Mouse (Mus musculus) CH12.LX (cell line): ENCODE results near the gene Npas3. TPM values are rescaled to one million over a fixed set of nuclear protein-coding genes. Genes with fewer than 3 reads are reported as not detected.

Experiments
- DNase-seq: peaks from one replicate; pipeline ENCODE4 v3.0.0-alpha.2; 2013; ENCODE audit errors: extremely low read depth
- H3K27ac ChIP-seq: 2 replicates; pipeline ENCODE4 v1.5.1; 2012; ENCODE audit warnings: low read depth, mild to moderate bottlenecking, control low read depth, moderate library complexity; ENCODE audit not compliant: insufficient read depth
- H3K27me3 ChIP-seq: replicated peaks from 2 replicates; pipeline ENCODE3; 2012; ENCODE audit warnings: inconsistent platforms
- H3K36me3 ChIP-seq, 2 experiments: replicated peaks in 1 of 2; 2 replicates each; pipeline versions ENCODE3 to v1.6.1; 2012; ENCODE audit warnings: inconsistent platforms in 1 of 2, low read length in 1 of 2, mild to moderate bottlenecking in 1 of 2, mixed read lengths in 1 of 2, moderate library complexity in 1 of 2; ENCODE audit not compliant: control insufficient read depth in 1 of 2, insufficient read depth in 1 of 2
- H3K4me1 ChIP-seq, 2 experiments: 2 replicates each; pipeline ENCODE4 v1.6.1; 2012; ENCODE audit warnings: inconsistent platforms in 1 of 2, moderate library complexity in 1 of 2; ENCODE audit not compliant: insufficient read depth in 2 of 2, control insufficient read depth in 1 of 2
- H3K4me2 ChIP-seq: 2 replicates; pipeline ENCODE4 v1.6.1; 2012; ENCODE audit warnings: low read depth, mild to moderate bottlenecking, control low read depth; ENCODE audit not compliant: poor library complexity, insufficient read depth, severe bottlenecking
- H3K4me3 ChIP-seq, 3 experiments: fragments of 150-350 bp in 1 of 3; sonication (generic) in 1 of 3; replicated peaks in 1 of 3; 2 replicates each; pipeline versions ENCODE3 to v1.5.1; 2011 to 2012; ENCODE audit warnings: low read depth in 2 of 3, low read length in 2 of 3, mild to moderate bottlenecking in 2 of 3, moderate library complexity in 2 of 3, control low read depth in 1 of 3, improper control_type of control experiment in 1 of 3, inconsistent platforms in 1 of 3, mixed read lengths in 1 of 3; ENCODE audit not compliant: poor library complexity in 1 of 3
- H3K79me2 ChIP-seq: replicated peaks from 2 replicates; pipeline ENCODE4 v1.6.1; 2012; ENCODE audit warnings: mild to moderate bottlenecking, moderate library complexity; ENCODE audit not compliant: control insufficient read depth, poor library complexity, insufficient read depth, severe bottlenecking; ENCODE audit errors: extremely low read depth
- H3K9ac ChIP-seq: 2 replicates; pipeline ENCODE4 v1.6.1; 2012; ENCODE audit warnings: low read depth, mild to moderate bottlenecking, control low read depth, moderate library complexity; ENCODE audit not compliant: insufficient read depth
- H3K9me3 ChIP-seq: replicated peaks from 2 replicates; pipeline ENCODE3; 2012; ENCODE audit warnings: low read length, inconsistent platforms, mixed read lengths
- BHLHE40 ChIP-seq: IDR thresholded peaks from 2 replicates; pipeline ENCODE4 v1.6.1; 2011; ENCODE audit warnings: mild to moderate bottlenecking, low read depth, low read length, improper control_type of control experiment
- CTCF ChIP-seq, 2 experiments: IDR thresholded peaks in 1 of 2; conservative IDR thresholded peaks in 1 of 2; 2 replicates each; pipeline ENCODE4 v1.5.1; 2011 to 2012; ENCODE audit warnings: low read depth in 2 of 2, low read length in 2 of 2, improper control_type of control experiment in 1 of 2, inconsistent platforms in 1 of 2, mild to moderate bottlenecking in 1 of 2, moderate library complexity in 1 of 2
- ELF1 ChIP-seq: IDR thresholded peaks from 2 replicates; pipeline ENCODE4 v1.6.1; 2014; ENCODE audit warnings: low read depth, mild to moderate bottlenecking, inconsistent platforms, low read length, improper control_type of control experiment
- IRF4 ChIP-seq: IDR thresholded peaks from 2 replicates; pipeline ENCODE4 v1.6.1; 2014; ENCODE audit warnings: low read depth, mild to moderate bottlenecking, inconsistent platforms, low read length, improper control_type of control experiment
- JUN ChIP-seq: IDR thresholded peaks from 2 replicates; pipeline ENCODE4 v1.6.1; 2011; ENCODE audit warnings: low read depth, mild to moderate bottlenecking, low read length, improper control_type of control experiment, moderate library complexity; ENCODE audit not compliant: insufficient read depth
- KAT2A ChIP-seq: IDR thresholded peaks from 2 replicates; pipeline ENCODE4 v1.6.1; 2012; ENCODE audit warnings: low read length, improper control_type of control experiment, inconsistent platforms; ENCODE audit not compliant: insufficient replicate concordance
- MAX ChIP-seq: IDR thresholded peaks from 2 replicates; pipeline ENCODE4 v1.6.1; 2011; ENCODE audit warnings: low read length, improper control_type of control experiment
- MAZ ChIP-seq: IDR thresholded peaks from 2 replicates; pipeline ENCODE4 v1.6.1; 2012; ENCODE audit warnings: low read depth, mild to moderate bottlenecking, inconsistent platforms, low read length, improper control_type of control experiment, moderate library complexity
- MEF2A ChIP-seq: IDR thresholded peaks from 2 replicates; pipeline ENCODE4 v1.6.1; 2014; ENCODE audit warnings: low read depth, mild to moderate bottlenecking, inconsistent platforms, low read length, improper control_type of control experiment, borderline replicate concordance
- NELFE ChIP-seq: IDR thresholded peaks from 2 replicates; pipeline ENCODE4 v1.6.1; 2011; ENCODE audit warnings: low read depth, low read length, improper control_type of control experiment
- NRF1 ChIP-seq: IDR thresholded peaks from 2 replicates; pipeline ENCODE4 v1.6.1; 2014; ENCODE audit warnings: low read depth, mild to moderate bottlenecking, inconsistent platforms, low read length, improper control_type of control experiment, moderate library complexity
- POLR2A ChIP-seq: IDR thresholded peaks from 2 replicates; pipeline ENCODE4 v1.6.1; 2011; ENCODE audit warnings: low read depth, mild to moderate bottlenecking, improper control_type of control experiment, low read length
- RAD21 ChIP-seq: IDR thresholded peaks from 2 replicates; pipeline ENCODE4 v1.6.1; 2011; ENCODE audit warnings: low read depth, mild to moderate bottlenecking, low read length, improper control_type of control experiment, moderate library complexity
- TBP ChIP-seq: conservative IDR thresholded peaks from 2 replicates; pipeline ENCODE4 v1.6.1; 2011; ENCODE audit warnings: low read depth, low read length, improper control_type of control experiment
- ZMIZ1 ChIP-seq: IDR thresholded peaks from 2 replicates; pipeline ENCODE4 v1.6.1; 2012; ENCODE audit warnings: low read depth, mild to moderate bottlenecking, inconsistent platforms, low read length, improper control_type of control experiment
- dilution Hi-C: fragments of 300-500 bp; cut with MboI; formaldehyde crosslinking; loops from 2 replicates; pipeline ENCODE4 v1.14.3; 2020; ENCODE audit warnings: low sequenced_read_pairs; ENCODE audit not compliant: extremely low pct_unique_long_range_greater_than_20kb, extremely low pct_ligation_motif_present
- in situ Hi-C: fragments of 300-500 bp; cut with MboI; formaldehyde crosslinking; loops from 3 replicates; pipeline ENCODE4 v1.14.3; 2019; ENCODE audit warnings: low sequenced_read_pairs, low pct_ligation_motif_present, low pct_unique_long_range_greater_than_20kb, mixed read lengths
- polyA plus RNA-seq: library from polyadenylated mRNA; unstranded; fragments of >175 nt; gene quantifications from 2 replicates; pipeline ENCODE4 v1.2.1, GENCODE M21; 2012; ENCODE audit warnings: low read depth; ENCODE audit not compliant: insufficient read length
- total RNA-seq, 2 experiments: library from RNA; depleted of rRNA; stranded (reverse); fragments of 300-350 nt in 1 of 2; fragments of >200 nt in 1 of 2; gene quantifications; 2 replicates each; pipeline ENCODE4 v1.2.3; 2012 to 2014

Gene Npas3
- total and polyA plus RNA-seq, 3 experiments: 0.13 TPM; not detected in 1

- dilution Hi-C loops (no loop called here), in situ Hi-C loops (no loop called here)
- no peaks in the 10 kb centered on the region for H3K27me3 ChIP-seq
- H3K9ac ChIP-seq: no peak overlapping the region
- no peaks in the 10 kb centered on the region for H3K9me3 ChIP-seq
- no peak overlapping the region for H3K27ac ChIP-seq
- no peak for DNase-seq
- no peak overlapping the region for H3K4me2 ChIP-seq
- peaks cover 0 to 15% of the 10 kb centered on the region in 2 experiments; a peak in 2 of 4 replicates for H3K4me1 ChIP-seq
- H3K4me3 ChIP-seq: no peak overlapping the region
- no peaks in the 10 kb centered on the region for H3K79me2 ChIP-seq
- no peaks in the 10 kb centered on the region for H3K36me3 ChIP-seq
- TF ChIP-seq IRF4 (no peak), TBP (no peak), RAD21 (no peak), BHLHE40 (no peak), NELFE (no peak), MEF2A (no peak), MAZ (no peak), KAT2A (no peak)
- TF ChIP-seq, all 38 proteins: peak for 0
Measured at GRCm38 (mm10) chr12:53680501-53680900, 432.0 kb downstream of the Npas3 start.

GRCm38 (mm10) chr12:53682036-53682435 lies 433.6 kb downstream of the Npas3 start:
- peaks cover 0 to 8% of the 10 kb centered on the region in 2 experiments; a peak in 2 of 4 replicates for H3K4me1 ChIP-seq
- H3K27me3 ChIP-seq: no peaks in the 10 kb centered on the region
- H3K9me3 ChIP-seq: no peaks in the 10 kb centered on the region
- H3K4me2 ChIP-seq: no peak overlapping the region
- H3K36me3 ChIP-seq: no peaks in the 10 kb centered on the region
- no peak overlapping the region for H3K4me3 ChIP-seq
- DNase-seq: peak; percentile 21
- dilution Hi-C loops (no loop called here), in situ Hi-C loops (no loop called here)
- no peak overlapping the region for H3K27ac ChIP-seq
- peak; percentile 29 for TF ChIP-seq RAD21
- peak in 1 of 2 experiments; percentile 42; a peak in 2 of 4 replicates for TF ChIP-seq CTCF (conservative IDR thresholded peaks at IDR 0.05 in 1 of 2, IDR thresholded peaks at IDR 0.05 in 1 of 2; ENCODE audit: low read depth in 2 of 2, low read length in 2 of 2)
- peak; percentile 52 for TF ChIP-seq ELF1
- TF ChIP-seq NRF1: no peak
- no peaks in the 10 kb centered on the region for H3K79me2 ChIP-seq
- no peak overlapping the region for H3K9ac ChIP-seq

- TF ChIP-seq MAX (no peak), IRF4 (no peak), ZMIZ1 (no peak), RAD21 (no peak), JUN (no peak), POLR2A (no peak)
- Histone ChIP-seq H3K9me3 (no peaks in the 10 kb centered on the region), H3K27me3 (no peaks in the 10 kb centered on the region), H3K27ac (no peak overlapping the region), H3K4me1 (no peaks in the 10 kb centered on the region), H3K4me2 (no peak overlapping the region), H3K79me2 (no peaks in the 10 kb centered on the region), H3K9ac (no peak overlapping the region), H3K4me3 (no peak overlapping the region), H3K36me3 (no peaks in the 10 kb centered on the region)
- dilution Hi-C loops: no loop called here
- in situ Hi-C loops: no loop called here
- no peak for DNase-seq
Measured at GRCm38 (mm10) chr12:53692471-53692870, 444.0 kb downstream of the Npas3 start.
